Mouse (Mus musculus): ENCODE measurements around the gene Gsx1.

- TF ChIP-seq CTCF (IDR thresholded peaks at IDR 0.05; ENCODE audit: control insufficient read depth, insufficient read depth, insufficient replicate concordance, low read depth, low read length) (no peak), POLR2A (IDR thresholded peaks at IDR 0.05; ENCODE audit: control insufficient read depth, low read depth, low read length) (no peak)
These were observed 1.5 kb downstream of the Gsx1 start for GRCm38 (mm10) chr5:147189836-147190602.

All from testis, adult 2 months (tissue).